Mouse (Mus musculus) olfactory bulb, adult 2 months (tissue): ENCODE data around the gene Abraxas2.

Source experiments
- CTCF ChIP-seq: fragments of 200-500 bp; IDR thresholded peaks from 2 replicates; pipeline ENCODE4 v1.5.1; 2012; ENCODE audit warnings: low read depth, mild to moderate bottlenecking, low read length, moderate library complexity; ENCODE audit not compliant: insufficient read depth
- POLR2A ChIP-seq: fragments of 200-500 bp; IDR thresholded peaks from 2 replicates; pipeline ENCODE4 v1.6.1; 2012; ENCODE audit warnings: mild to moderate bottlenecking, low read depth, low read length, moderate library complexity; ENCODE audit not compliant: insufficient read depth

DNA sequence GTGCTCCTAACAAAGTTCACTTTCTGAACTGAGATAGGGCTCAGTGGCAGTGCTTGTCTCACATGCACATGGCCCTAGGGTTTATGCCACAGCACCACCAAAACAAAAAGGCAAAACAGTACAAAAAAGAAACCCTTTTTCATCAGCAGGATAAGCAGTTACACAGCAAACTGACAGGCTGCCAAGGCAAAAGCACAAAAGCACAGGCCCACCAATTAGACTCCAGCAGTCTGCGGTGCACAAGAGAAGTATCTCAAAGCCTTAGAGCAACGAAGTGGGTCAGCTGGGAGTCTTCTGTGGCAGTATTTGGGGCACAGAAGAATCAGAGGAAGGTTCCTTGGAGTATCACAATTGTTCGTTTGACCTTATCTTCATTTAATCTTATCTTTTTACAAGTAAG lies 38.3 kb upstream of the Abraxas2 start:
- TF ChIP-seq CTCF (no peak), POLR2A (no peak)
